Mouse (Mus musculus) left cerebral cortex, postnatal 14 days (tissue): ENCODE data around the gene Gm28051. TPM values are rescaled to one million over a fixed set of nuclear protein-coding genes. Genes with fewer than 3 reads are reported as not detected.

Source experiments
- DNase-seq, 2 experiments: peaks; one replicate each; pipeline ENCODE4 v3.0.0; 2021 to 2022; ENCODE audit warnings: low spot score in 2 of 2, mixed read lengths in 1 of 2
- intact Hi-C: fragments of 180-260 bp; cut with DNase I; formaldehyde crosslinking; loops from one replicate; pipeline ENCODE4 v1.15.1; 2025
- total RNA-seq, 2 experiments: library from RNA; stranded (reverse); gene quantifications; 2 replicates each; pipeline ENCODE4 v1.2.3; 2021

Gm28051 gene
- total RNA-seq, 2 experiments from 2014 or later, result not detected

DNA sequence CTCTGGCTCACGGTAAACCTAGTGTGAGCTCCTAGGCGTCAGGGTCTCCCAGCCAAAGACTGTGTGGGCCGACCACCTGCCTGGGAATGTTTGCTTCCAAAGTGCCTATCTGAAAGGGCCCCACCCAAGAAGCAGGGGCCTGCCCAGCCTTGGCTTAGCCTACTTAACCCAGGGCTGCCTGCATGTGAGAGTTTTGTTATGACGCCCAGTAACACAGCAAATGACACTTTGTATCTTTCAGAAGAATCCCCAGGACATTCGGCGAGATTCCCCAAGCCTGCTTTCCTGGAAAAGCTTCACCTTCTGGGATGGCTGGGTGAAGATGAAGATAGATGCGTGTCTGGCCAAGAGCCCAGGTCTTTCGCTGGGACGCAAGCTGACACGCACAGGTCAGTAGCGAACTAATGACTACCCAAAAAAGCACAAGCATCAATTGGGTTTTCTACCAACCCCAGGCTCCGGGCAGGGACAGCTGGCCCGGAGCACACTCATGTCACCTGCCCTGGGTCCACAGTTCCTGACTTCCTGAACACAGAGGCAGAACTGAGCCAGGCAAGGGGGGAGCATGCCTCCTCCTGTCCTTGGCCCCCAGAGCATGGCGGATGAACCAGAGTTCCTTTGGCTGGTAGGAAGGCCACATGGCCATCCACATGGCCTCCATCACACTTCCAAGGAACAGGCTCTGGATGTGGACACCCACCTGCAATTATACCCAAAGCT is 60.8 kb downstream of the Gm28051 start:
- intact Hi-C loops, result no loop called here
- DNase-seq, result no peak

DNA sequence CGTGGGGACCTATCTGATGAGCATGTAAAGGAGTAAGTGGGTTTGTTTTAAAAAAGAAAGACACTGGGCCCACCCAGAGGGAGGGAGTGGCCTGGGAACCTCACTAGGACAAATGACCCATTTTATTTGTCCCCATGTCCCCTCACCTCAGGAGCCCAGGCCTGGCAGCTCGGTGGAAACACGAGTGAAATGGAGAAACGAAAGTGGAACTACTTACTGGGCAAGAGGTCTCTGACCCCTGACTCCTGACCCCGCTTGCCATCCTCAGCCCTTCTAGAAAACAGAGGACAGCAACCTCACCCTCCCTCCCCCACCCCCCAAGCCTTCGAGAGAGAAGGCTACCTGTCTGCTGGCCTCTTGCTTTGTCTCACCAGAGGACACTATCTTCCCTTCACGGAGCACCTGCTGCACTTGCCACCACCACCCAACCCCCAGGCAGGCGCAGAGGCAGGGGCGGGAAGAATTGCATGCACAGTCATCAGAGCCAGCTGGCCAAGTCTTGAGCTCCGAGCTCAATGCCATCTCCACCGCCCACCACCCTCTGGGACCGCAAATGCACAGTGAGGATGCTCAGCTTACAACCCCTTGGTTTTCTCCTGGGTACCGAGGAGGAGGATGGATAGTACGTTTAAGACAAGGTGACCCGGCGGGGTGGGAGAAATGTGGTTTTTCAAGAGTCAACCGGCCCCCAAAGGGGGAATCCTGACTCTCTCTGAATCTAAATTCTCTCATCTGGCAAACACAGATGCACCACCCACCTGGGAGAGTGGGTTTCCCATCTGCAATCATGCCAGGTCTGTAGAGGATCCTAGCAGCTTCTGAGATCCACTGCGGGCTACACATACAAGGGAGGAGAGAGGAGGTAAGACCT is 62.0 kb downstream of the Gm28051 start:
- peak; percentile 77 to 84 for DNase-seq
- intact Hi-C loops, result no loop called here

DNA sequence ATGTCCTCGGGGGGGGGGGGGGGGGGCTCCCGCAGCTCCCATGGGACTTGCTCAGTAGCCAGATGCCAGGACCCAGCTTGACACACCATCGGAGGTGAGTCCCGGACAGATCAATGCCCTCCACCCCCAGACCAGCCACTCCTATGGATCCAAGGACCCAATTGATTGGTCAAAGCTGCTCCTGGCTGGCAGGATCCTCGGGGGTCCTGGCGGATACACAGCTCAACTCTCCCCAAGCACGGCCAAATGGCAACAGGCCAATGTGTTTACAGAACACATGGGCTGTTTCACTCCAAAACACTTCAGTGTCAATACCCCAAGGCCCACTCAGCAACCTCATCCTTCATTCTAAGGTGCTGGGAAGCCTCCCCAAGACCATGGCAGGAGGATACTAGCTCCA is 65.8 kb downstream of the Gm28051 start:
- intact Hi-C loops, result no loop called here

DNA sequence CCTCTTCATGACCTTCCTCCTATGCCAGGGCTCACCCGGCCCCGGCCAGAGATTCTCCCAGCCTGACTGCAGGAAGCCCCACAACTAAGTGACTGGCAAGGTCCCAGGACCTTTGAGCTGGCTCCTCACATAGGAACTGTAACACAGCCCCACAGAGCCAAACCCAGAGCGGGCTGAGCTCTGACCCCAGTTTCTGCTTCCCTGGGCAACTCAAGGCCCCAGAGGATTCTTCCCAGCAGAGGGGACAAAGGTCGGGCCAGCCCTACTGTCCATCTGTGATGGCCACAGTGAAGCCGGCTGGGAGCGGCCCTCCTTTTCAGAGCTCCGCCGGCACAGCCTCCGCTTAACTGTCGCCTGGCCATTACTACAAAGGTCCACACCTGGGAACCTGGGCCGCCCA is 66.4 kb downstream of the Gm28051 start:
- no peak for DNase-seq
- intact Hi-C loops, result no loop called here

More for the DNA sequence above, 65.8 kb downstream of the Gm28051 start:
- no peak for DNase-seq

DNA sequence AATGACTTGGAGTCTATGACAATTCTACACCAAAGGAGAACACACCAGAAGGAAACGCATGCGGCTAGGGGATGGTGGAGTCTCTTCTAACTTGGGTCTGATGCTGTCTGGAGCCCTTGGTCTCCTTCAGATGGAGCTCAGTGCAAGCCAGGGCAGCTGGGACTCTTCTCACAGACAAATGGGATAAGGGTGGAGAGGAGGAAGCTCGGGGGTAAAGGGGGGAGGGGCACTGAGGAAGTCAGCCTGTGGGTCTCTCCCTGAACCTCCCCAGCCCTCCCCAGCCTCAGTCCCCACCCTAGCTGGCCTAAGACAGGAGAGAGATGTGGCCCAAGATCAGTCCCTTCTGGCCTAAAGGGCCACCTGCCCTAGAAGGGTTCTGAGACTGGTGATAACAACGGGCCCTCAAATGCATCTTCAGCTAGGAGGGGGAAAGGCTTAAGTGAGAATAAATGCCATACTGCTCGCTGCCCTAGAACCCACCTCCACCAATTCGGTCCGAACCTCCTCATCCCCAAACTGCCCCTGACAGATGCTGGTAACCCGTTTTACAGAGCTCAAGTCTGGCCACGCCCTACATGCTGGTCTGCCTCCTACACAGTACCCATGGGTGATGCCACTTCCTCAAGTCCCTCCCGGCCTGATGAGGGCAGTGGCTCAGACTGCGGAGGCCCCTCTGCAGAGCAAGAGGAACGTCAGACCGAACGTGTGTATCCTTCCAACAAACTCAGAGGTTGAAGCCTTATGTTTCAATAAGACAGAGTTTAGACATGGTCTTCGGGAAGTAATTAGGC is 67.6 kb downstream of the Gm28051 start:
- DNase-seq, result no peak
- intact Hi-C loops, result no loop called here

DNA sequence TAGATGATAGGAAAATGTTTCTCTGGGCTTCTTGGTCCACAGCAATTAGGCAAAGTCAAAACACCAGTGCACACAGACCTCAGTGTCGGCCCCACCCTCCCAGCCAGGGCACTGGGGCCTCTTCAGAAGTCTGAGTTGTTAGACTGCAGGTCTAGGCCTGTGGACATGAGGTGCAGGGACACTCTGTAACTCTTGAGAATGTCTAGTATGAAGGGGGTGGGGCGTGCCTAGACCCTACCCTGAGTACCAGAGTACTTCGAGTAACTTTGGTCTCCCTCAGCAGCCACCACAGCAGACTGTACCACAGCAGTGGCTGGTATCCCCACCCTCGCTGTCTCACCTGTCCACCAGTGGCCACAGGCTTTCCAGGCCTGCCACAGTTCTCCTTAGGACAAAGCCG is 71.2 kb downstream of the Gm28051 start:
- intact Hi-C loops, result no loop called here
- no peak for DNase-seq

DNA sequence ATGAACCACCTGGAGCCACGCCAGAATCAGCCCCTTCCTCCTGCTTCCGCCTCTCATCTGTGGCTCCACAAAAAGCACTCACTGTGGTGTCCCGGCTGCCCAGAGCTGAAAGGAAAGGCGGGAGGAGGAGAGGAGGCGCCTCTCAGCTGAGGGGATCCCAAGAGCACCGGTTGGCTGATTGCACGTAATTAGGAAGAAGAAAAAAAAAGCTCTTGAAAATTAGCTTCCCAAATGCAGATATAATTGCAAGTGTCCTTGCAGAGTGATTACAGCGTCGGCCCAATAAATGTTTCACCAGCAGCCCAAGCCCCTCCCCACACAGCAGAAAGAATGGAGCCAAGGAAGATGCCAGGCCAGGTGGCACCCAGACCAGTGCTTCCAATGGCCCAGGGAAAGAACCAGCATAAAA is 72.0 kb downstream of the Gm28051 start:
- intact Hi-C loops, result no loop called here
- DNase-seq, result no peak

DNA sequence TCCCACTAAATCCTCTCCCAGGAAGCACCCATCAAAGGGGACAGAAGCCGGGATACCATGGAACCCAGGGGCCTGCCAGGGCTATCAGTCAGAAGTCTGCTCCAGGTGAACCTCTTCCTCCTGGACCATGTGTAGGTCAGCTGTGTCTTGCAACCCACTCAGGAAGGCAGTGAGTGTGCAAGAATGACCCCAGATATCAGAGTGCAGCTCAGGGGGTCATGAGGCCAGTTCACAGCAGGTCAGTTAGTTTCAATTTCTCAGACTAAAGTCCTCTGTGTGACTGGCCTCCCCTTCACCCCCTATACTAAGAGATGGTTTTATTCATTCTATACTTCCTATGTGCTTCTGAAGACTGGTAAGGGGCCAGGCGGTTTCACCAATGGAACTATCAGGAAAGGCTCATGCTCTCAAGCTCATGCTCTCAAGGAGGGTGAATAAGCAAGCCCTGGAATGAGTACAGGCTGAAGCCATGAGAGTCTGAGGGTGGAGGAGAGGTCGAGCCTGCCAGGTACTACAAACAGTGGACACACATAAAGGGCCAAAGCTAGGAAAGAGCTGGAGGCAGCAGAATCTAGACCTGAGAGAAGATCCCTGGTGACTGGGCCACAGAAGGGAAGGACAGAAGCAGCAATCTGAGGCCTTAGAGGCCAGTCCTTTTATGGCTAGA is 72.7 kb downstream of the Gm28051 start:
- intact Hi-C loops, result loop anchor here (5.0 kb wide), 1 partner anchor 63 kb away; no protein-coding TSS in a partner anchor
- no peak for DNase-seq

DNA sequence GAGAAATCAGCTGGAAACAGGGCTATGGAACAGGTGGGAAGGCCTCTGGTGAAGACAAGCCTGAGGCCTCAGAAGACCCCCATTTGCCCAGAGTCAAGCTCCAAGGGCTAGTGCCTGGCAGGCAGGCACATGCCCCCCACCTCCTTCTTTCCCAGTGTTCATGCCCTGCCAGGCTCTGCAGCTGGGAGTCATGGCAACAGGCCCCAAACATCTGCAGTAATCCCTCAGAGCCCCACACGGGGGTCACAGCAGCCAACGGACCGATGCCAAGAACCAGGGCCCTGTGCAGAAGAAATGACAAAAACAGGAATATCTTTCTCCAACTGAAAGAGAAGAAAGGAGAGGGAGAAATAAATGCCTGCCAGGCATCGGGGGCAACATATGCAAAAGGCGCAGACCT is 73.6 kb downstream of the Gm28051 start:
- intact Hi-C loops, result loop anchor here (5.0 kb wide), 1 partner anchor 62 kb away; no protein-coding TSS in a partner anchor
- no peak for DNase-seq

DNA sequence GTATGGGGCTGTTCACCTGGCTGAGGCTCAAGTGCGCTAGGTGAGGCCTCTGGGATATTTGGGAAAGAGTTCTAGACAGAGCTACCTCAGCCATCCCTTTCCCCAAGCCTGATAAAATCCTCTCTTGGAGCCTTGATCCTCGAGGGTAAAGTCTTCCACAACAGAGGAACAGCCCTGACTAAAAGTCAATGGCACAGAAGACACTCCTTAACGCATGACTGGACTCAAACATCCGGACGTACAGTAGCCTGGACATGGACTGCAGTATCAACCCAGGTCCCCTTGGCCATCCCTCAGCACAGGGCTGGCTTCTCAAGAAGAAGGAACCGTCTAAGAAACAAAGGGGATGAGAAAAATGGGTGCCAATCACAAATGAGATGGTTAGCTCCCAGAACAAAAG is 74.1 kb downstream of the Gm28051 start:
- no peak for DNase-seq
- intact Hi-C loops, result loop anchor here (5.0 kb wide), 1 partner anchor 61 kb away; no protein-coding TSS in a partner anchor

DNA sequence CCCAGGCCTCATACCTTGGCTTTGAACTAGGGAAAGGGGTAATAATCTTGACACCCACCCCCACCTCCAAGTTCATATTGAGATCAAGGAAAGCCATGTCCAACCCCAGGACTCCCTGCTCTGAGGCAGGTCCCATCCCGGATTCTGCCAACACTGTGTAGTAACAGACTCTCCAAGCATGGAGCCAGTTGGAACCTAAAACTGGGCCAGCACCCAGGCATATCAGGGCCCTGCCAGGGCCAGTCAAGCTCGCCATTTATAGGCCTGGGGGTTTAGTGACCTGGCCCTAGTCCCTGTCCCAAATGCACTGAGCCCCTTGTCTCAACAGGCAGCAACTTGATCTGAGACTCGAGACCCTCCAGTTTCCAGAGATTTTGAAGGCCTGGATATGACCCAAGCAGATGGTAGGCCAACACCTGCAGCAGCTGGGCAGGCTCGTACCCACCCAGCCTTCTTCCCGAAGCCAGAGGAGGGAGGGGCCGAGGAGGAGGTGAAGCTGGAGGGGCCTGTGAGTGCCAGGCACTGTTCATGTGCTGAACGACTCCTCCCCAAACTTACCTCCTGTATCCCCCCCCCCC is 74.8 kb downstream of the Gm28051 start:
- intact Hi-C loops, result loop anchor here (5.0 kb wide), 1 partner anchor 61 kb away; no protein-coding TSS in a partner anchor
- DNase-seq, result no peak

DNA sequence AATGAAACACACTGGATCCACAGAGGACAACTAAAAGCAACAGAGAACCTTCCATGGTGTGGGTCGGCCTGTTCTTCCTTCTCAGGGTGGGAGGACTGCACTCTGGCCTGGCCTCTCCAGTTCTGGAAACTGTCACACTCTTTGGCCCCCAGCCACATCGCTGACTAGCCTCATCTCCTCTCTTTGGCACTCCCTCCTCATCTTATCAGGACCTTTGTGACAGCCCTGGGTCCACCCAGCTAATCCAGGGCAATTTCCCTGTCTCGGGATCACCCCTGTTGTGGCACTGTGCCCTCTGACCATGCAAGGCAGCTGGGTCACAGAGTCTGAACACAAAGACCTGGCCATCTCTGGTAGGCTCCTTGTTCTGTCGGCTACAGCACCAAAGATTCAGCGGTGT is 75.5 kb downstream of the Gm28051 start:
- DNase-seq, result no peak
- intact Hi-C loops, result loop anchor here (5.0 kb wide), 1 partner anchor 60 kb away; no protein-coding TSS in a partner anchor

DNA sequence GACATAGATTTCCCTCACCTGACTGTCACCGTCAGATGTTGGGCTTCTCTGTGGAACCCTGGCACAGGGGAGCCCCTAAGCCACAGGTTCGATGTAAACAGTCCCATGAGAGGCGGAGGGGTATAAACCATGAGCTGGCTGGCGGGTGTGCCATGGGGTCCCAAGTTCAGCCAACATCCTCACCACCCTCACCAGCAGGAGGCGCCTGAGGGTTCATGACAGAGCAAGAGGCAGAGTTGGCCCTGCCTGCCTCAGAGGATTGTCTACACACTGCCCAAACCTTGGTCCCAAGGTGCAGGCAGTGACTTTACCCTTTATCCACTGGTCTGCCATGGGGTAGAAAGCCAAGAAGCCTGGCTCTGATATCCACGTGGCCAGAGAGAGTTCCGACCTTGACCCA is 76.0 kb downstream of the Gm28051 start:
- DNase-seq, result no peak
- intact Hi-C loops, result loop anchor here (5.0 kb wide), 1 partner anchor 59 kb away; no protein-coding TSS in a partner anchor

DNA sequence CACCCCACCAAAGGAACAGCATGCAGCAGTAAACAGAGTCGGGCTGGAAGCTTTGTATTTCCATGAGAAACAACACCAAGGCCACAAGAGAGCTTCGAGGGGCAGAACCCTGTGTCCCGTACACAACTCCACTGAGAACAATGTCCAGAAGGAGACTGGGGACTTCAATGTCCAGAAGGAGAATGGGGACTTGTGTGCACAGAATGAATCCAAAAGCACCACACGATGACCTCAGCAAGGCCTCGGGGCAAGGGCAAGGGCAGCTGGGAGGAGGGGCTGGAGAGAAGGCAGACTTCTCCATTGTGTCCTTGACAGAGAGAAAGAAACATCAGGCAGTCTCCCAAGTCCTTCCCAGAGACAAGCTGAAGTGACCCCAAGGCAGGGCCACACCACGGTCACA is 78.7 kb downstream of the Gm28051 start:
- intact Hi-C loops, result no loop called here
- DNase-seq, result no peak

DNA sequence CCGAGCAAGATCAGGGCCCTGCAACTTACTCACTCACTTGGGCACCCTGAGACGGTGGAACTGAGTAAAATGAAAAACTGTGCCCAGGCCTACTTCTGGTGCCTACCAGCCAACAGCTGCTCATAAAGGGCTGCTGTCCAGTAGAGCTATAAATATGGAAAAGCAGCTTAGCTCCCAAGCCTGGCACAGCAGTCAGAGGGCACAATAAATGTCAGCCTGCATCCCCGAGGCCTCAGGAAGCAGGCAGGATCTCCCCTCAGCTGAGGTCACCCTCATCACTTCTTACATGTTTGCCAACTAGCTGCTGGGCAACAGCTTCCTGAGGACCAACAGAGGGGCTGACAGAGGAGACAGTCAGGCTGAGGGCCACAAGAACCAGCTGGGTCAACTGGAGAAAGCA is 80.5 kb downstream of the Gm28051 start:
- DNase-seq, result no peak
- intact Hi-C loops, result no loop called here

DNA sequence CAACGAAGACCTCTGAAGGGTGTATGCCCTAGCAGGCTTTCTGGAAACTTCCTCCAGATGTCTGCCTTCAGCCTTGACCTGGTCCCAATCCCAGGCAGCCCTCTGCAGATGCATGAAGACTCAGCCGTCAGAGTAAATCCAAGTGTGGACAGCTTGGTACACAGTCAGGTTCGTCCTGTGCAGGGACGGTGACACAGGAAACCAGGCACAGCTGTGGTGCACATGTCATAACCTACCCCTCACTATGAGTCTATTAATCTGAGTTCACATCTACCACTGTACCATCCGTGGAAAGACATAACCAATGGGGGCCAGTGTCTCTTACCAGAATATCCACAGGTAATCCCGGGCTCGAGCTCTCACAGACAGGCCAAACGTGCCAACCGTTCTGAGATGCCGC is 83.0 kb downstream of the Gm28051 start:
- intact Hi-C loops, result no loop called here
- no peak for DNase-seq

DNA sequence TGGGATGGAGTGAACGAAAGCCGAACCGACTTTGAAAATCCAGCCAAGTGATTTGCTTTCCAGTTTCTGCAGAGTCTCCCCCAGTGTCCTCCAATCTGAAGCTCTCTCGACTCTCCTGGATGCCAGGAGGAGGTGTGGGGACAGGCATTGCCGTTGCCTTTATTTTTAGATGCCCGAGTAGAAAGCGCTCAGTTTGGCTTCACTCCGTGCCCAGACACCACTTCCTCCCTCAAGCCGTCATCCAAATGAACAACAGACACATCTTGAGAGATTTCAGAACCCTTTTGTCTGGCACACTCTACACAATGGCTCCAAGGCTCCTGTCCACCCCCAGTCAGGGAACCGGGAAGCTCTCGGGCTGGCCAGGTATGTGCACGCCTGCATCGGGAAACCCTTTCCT is 83.4 kb downstream of the Gm28051 start:
- intact Hi-C loops, result no loop called here
- DNase-seq, result peak; percentile 45 to 57

DNA sequence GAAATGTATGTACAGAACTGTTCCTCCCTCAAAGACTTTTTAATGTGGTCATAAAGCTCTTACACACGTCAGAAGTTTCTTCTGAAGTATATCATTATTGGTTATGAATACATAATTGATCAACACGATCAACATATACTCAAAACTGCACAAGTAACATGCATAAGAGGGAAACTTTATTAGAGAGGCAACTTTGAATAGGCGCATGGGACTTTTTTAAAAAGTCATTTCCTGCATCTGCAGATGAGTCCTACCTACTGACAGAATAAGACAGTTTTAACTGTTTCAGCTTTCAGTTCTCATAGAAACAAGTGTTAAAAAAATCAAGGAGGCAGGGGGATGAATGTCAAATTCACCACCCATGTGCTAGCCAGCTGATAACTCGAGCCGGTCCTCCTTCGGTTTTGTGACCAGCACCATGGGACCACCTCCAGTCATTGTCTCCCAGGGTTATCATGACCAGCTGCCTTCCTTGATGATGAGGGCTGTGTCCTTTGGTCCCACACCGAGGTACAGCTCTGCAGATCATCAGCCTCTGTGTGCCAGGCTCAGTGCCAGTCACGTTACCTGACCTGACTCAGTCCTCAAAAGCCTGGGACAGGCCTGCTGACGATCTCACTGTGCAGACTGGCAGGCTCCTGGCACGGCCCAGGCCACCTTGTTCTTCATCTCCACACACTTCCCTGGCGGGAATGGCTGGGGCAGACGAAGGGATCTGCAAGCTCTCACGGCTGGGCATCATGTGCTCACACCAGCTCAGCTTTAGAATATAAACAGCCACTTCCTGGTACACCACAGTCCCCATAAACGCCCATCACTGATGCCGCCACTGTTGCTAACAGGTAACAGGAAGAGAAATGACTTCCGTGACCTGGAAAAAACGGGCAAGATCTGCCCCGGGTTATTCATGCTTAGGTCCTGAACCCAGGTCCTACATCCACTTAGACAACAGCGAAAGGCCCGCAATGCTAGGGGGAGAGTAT is 84.4 kb downstream of the Gm28051 start:
- intact Hi-C loops, result no loop called here
- DNase-seq, result no peak
